Mouse (Mus musculus) heart, embryonic 12.5 days (tissue): ENCODE results near the gene Svbp. TPM values are rescaled to one million over a fixed set of nuclear protein-coding genes. Genes with fewer than 3 reads are reported as not detected.

ENCODE experiments used
- ATAC-seq: fragments of 200-750 bp; cut with Nextera tagmentation; 2 replicates; pipeline ENCODE4 v1.8.0; 2017; ENCODE audit warnings: moderate TSS enrichment, moderate library complexity; ENCODE audit not compliant: insufficient number of reproducible peaks, low FRiP score
- H3K27ac ChIP-seq: fragments of 300-500 bp; sonication (generic); 2 replicates; pipeline ENCODE4 v1.5.1; 2016; ENCODE audit warnings: mild to moderate bottlenecking, moderate library complexity; ENCODE audit not compliant: poor library complexity, severe bottlenecking
- H3K27me3 ChIP-seq: fragments of 300-500 bp; sonication (generic); replicated peaks from 2 replicates; pipeline ENCODE4 v1.6.1; 2016; ENCODE audit warnings: mild to moderate bottlenecking, moderate library complexity
- H3K36me3 ChIP-seq: fragments of 300-500 bp; sonication (generic); 2 replicates; pipeline ENCODE4 v1.6.1; 2016; ENCODE audit warnings: mild to moderate bottlenecking, moderate library complexity
- H3K4me1 ChIP-seq: fragments of 300-500 bp; sonication (generic); replicated peaks from 2 replicates; pipeline ENCODE4 v1.6.1; 2016; ENCODE audit warnings: mild to moderate bottlenecking
- H3K4me2 ChIP-seq: fragments of 300-500 bp; sonication (generic); 2 replicates; pipeline ENCODE4 v1.6.1; 2016; ENCODE audit warnings: mild to moderate bottlenecking, moderate library complexity
- H3K4me3 ChIP-seq: fragments of 300-500 bp; sonication (generic); 2 replicates; pipeline ENCODE4 v1.5.1; 2016; ENCODE audit warnings: mild to moderate bottlenecking
- H3K9ac ChIP-seq: fragments of 300-500 bp; sonication (generic); 2 replicates; pipeline ENCODE4 v1.6.1; 2016; ENCODE audit warnings: mild to moderate bottlenecking, moderate library complexity
- H3K9me3 ChIP-seq: fragments of 300-500 bp; sonication (generic); replicated peaks from 2 replicates; pipeline ENCODE4 v1.6.1; 2016; ENCODE audit warnings: mild to moderate bottlenecking, moderate library complexity
- WGBS: fragments of 180-500 bp; shearing (Covaris S2); methylation state at CpG from one replicate; pipeline ENCODE4 v1.1.7; 2016; 5-methylcytosine and 5-hydroxymethylcytosine counted together
- polyA plus RNA-seq: library from polyadenylated mRNA; unstranded; fragments of >200 nt; fragmentation: Nextera tagmentation; extraction: Ambion mirVana; gene quantifications from 2 replicates; pipeline ENCODE4 v1.2.1, GENCODE M21; 2016

Svbp gene
- polyA plus RNA-seq, 1 experiment from 2014 or later: 127 TPM

DNA sequence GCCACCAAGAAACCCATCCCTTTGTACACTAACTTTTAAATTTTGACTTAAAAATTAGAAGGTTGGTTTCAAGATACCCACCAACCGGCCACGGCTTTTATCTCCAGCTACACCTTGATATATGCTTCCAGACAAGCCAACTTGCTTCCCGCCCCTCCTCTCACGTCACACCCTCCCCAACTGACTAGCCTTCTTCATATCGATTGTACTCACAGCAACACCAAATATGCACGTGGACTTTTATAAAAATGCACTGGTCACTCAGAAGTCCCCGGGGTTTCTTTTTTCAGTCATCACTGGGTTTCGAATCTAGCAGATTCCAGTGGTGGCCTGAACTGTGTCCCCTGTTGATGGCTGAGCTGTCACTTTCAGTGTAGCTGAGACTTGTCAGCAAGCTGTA, 4.5 kb upstream of the Svbp start:
- no peak for ATAC-seq
- Histone ChIP-seq H3K4me3 (no peak overlapping the region), H3K27me3 (no peaks in the 10 kb centered on the region), H3K36me3 (no peaks in the 10 kb centered on the region), H3K4me2 (0 out of 2 replicates have a peak overlapping the region, but pooled peaks have one; percentile 16), H3K27ac (peak overlapping the region; percentile 47; the same call in 1 of the 2 replicates), H3K9me3 (no peaks in the 10 kb centered on the region), H3K4me1 (peaks cover 3% of the 10 kb centered on the region; the same call in 1 of the 2 replicates), H3K9ac (no peak overlapping the region)
- WGBS: 60% methylated on average over 8 of the region's 8 CpGs

DNA sequence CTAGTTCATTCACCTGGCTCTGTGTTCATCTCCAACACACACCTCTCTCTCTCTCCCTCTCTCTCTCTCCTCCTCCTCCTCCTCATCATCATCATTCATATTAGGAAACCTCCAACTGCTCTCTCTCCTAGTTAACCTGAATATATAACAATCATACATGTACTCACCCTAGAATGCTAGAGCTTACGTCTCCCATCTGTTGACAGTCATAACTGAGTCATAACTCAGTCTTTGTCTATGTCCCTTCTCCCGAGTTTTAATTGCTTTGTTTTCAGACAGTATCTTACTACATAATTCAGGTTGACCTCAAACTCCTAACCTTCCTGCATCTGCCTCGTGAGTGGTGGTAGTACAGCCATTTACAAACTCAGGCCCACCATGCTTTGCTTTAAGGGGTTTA, 3.8 kb upstream of the Svbp start:
- Histone ChIP-seq H3K36me3 (no peaks in the 10 kb centered on the region), H3K9ac (no peak overlapping the region), H3K4me1 (peaks cover 6% of the 10 kb centered on the region), H3K27me3 (no peaks in the 10 kb centered on the region), H3K4me2 (no peak overlapping the region), H3K27ac (no peak overlapping the region), H3K9me3 (no peaks in the 10 kb centered on the region), H3K4me3 (no peak overlapping the region)
- 64% methylated on average over 3 of the region's 3 CpGs for WGBS
- ATAC-seq: no peak

DNA sequence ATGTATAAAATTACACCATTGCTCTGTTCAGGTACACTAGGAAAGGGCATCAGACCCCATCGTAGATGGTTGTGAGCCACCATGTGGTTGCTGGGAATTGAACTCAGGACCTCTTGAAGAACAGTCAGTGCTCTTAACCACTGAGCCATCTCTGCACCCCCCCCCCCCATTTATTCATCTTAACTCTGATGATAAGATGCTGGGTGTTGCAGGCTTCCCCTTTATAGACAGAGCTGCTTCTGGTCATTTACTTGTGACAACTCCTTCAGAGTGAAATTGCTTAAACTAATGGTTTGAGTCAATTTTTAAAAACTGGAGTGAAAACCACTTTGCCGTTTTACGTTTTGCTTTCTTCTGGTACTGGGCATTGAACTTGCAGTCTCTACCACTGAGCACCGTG, 2.3 kb upstream of the Svbp start:
- WGBS: 89% methylated on average over 4 of the region's 4 CpGs
- no peak for ATAC-seq
- no peak overlapping the region for H3K9ac ChIP-seq

DNA sequence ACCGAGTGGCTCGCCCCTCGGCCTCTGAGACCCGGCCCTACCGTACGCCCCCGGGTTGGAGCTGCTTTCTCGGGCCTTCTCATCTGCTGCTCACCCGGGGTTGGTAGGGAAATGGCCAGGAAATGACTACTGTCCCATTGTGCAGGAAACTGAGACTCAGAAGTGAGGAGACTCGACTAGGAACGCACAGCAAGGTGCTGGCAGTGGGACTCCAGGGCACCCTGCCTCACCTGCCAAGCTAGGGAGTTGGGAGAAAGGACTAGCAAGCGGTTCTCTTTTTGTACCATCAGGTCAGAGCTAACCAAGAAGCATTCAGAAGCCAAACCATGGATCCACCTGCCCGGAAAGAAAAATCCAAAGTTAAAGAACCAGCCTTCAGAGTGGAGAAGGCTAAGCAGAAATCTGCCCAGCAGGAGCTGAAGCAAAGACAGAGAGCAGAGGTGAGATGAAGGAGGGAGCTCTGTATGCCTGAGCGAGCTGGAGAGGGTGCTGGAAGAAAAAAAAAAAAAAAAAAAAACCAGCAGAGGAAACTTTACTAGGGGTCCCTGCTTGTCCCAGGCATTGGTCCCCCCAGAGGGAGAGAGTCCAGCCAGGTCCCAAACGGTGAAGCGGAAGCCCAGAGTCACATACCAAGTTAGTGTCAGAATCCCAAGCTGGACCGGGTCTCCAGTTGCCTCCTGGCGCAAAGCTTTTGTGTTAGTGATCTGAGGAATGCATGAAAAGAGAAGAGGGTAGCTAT, 645 bp downstream of the Svbp start:
- no peaks in the 10 kb centered on the region for H3K9me3 ChIP-seq
- H3K4me1 ChIP-seq: peaks cover 25% of the 10 kb centered on the region
- H3K27me3 ChIP-seq: no peaks in the 10 kb centered on the region
- ATAC-seq: peak; percentile 57
- H3K36me3 ChIP-seq: peaks cover 22% of the 10 kb centered on the region
- H3K9ac ChIP-seq: peak overlapping the region; percentile 82
- H3K27ac ChIP-seq: peak overlapping the region; percentile 54
- 11% methylated on average over 18 of the region's 18 CpGs for WGBS
- peak overlapping the region; percentile 80 for H3K4me2 ChIP-seq
- peak overlapping the region; percentile 84 for H3K4me3 ChIP-seq

More for the DNA sequence above, 2.3 kb upstream of the Svbp start:
- H3K4me3 ChIP-seq: no peak overlapping the region
- no peaks in the 10 kb centered on the region for H3K9me3 ChIP-seq
- H3K4me1 ChIP-seq: peaks cover 18% of the 10 kb centered on the region
- peaks cover 7% of the 10 kb centered on the region for H3K36me3 ChIP-seq
- no peak overlapping the region for H3K27ac ChIP-seq
- H3K4me2 ChIP-seq: no peak overlapping the region
- no peaks in the 10 kb centered on the region for H3K27me3 ChIP-seq

DNA sequence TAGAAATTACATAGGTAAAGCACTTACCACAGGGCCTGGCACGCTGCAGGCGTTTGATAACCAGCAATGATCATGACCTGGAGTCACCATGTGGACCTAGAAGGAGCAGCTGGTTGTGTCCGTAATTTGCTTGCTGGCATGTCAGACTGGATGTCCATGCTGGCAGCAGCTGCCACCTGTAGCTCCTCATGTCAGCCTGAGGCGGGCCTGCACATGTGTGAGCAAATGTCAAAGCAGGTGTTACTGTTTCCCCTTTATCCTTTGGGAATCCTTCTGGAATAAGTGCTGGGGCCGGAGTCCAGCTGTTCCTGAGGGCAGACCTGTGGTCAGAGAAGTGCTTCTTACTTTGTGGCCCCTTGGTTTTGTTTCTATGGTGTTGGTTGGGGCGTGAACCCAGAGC, 3.0 kb downstream of the Svbp start:
- no peak overlapping the region for H3K27ac ChIP-seq
- H3K27me3 ChIP-seq: no peaks in the 10 kb centered on the region
- WGBS: 85% methylated on average over 6 of the region's 6 CpGs
- no peak overlapping the region for H3K4me3 ChIP-seq
- H3K36me3 ChIP-seq: peaks cover 33% of the 10 kb centered on the region
- ATAC-seq: no peak
- peaks cover 25% of the 10 kb centered on the region for H3K4me1 ChIP-seq
- H3K9ac ChIP-seq: no peak overlapping the region
- H3K9me3 ChIP-seq: no peaks in the 10 kb centered on the region
- peak overlapping the region; percentile 7; the same call in 1 of the 2 replicates for H3K4me2 ChIP-seq

DNA sequence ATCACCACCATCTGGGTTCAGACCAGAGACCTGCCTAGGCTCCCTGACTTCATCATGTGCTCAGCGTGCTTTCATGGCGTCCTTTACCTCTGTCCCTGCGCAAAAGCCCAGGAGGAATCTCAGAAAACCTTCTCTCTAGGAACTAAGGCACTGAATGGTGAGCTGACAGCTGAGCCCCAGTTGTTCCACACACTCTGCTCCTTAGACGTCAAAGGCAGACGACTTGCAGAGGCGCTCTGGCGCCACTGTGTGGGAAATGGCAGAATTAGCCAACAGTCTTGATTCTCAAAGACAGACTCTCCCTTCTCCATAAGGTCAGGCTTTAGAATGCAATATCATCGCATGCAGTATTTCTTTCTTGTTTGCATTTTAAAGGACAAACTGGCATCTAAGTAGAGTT, 9.6 kb downstream of the Svbp start:
- no peak overlapping the region for H3K27ac ChIP-seq
- ATAC-seq: peak; percentile 70
- no peaks in the 10 kb centered on the region for H3K27me3 ChIP-seq
- H3K9ac ChIP-seq: no peak overlapping the region
- H3K4me1 ChIP-seq: peaks cover 4% of the 10 kb centered on the region
- H3K36me3 ChIP-seq: peaks cover 22% of the 10 kb centered on the region
- no peak overlapping the region for H3K4me2 ChIP-seq
- no peak overlapping the region for H3K4me3 ChIP-seq
- WGBS: 14% methylated on average over 8 of the region's 8 CpGs
- H3K9me3 ChIP-seq: no peaks in the 10 kb centered on the region

DNA sequence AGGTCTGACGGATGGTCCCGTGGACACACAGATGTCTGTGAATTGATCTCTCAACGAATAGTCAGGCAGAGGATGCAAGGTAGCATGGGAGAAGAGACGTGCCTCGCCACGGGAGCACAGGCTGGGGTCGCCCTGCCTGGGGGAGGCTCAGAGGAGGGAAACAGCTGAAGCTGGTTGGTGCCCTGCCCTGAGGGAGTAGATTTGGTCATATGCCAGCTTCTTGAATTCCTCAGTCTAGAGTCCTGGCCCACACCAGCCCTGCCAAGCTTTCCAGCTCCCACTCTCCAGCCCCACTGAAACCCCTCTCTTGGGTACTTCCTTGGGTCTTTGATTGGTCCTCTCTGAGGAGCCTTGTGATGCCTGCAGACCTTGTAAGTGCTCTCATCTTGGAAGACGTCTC, 21.6 kb downstream of the Svbp start:
- Histone ChIP-seq H3K9me3 (no peaks in the 10 kb centered on the region), H3K27me3 (no peaks in the 10 kb centered on the region), H3K27ac (no peak overlapping the region), H3K36me3 (peaks cover 3% of the 10 kb centered on the region; the same call in 1 of the 2 replicates), H3K4me1 (peaks cover 12% of the 10 kb centered on the region; the same call in 1 of the 2 replicates), H3K4me2 (no peak overlapping the region), H3K9ac (no peak overlapping the region), H3K4me3 (no peak overlapping the region)
- ATAC-seq: peak; percentile 30; the same call in 1 of the 2 replicates
- 80% methylated on average over 8 of the region's 8 CpGs for WGBS

DNA sequence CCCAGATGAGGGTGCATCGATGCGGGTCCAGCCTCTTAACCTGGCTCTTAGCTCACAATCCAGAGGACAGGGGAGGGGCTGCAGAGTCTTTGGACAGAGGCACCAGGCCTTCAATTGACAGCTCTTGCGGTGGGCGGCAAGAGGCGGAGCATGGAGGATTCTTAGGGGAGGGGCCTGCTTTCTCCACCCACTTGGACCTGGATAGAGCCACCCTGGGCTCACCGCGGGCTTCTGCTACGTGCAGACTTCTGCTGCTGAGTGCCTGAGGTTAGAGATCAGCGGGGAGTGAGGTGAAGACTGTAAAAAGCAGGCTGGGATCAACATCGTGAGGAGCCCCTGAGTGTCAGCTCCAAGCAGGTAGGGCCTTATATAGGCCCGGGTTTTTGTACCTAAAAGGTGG, 23.1 kb downstream of the Svbp start, which contains the start of gene Tmem269:
Tmem269 (minus strand) TSS at position 49 of the 400 bp plus-strand sequence.
- H3K36me3 ChIP-seq: peaks cover 7% of the 10 kb centered on the region; the same call in 1 of the 2 replicates
- peaks cover 12% of the 10 kb centered on the region; the same call in 1 of the 2 replicates for H3K4me1 ChIP-seq
- H3K27me3 ChIP-seq: no peaks in the 10 kb centered on the region
- H3K4me3 ChIP-seq: no peak within 1 kb of the TSS
- ATAC-seq: peak; percentile 33; the same call in 1 of the 2 replicates
- no peak within 1 kb of the TSS for H3K27ac ChIP-seq
- H3K9ac ChIP-seq: no peak within 1 kb of the TSS
- WGBS: 11% methylated on average over 11 of the region's 11 CpGs
- peak within 1 kb of the TSS; percentile 13; the same call in 1 of the 2 replicates for H3K4me2 ChIP-seq
- no peaks in the 10 kb centered on the region for H3K9me3 ChIP-seq

DNA sequence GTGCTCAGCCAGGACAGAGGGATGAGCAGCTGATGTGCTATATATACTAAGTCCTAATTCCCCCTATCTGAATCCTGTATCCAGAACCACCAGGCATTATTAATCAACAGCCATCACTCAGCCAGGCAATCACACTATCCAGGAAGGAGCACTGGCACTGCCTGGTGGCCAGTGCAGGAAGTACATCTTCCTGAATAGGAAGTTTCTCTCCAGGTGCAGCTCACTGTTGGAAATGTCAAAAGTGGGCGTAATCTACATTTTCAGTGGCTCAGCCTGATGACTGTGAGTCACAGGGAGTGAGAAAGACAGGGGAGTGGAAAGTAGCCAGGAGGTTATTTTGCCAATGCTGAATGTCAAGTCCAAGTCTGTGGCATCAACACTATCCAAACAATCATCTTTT, 28.6 kb downstream of the Svbp start:
- Histone ChIP-seq H3K4me2 (no peak overlapping the region), H3K4me1 (no peaks in the 10 kb centered on the region), H3K27ac (no peak overlapping the region), H3K4me3 (no peak overlapping the region), H3K9me3 (no peaks in the 10 kb centered on the region), H3K9ac (no peak overlapping the region), H3K36me3 (peaks cover 58% of the 10 kb centered on the region), H3K27me3 (no peaks in the 10 kb centered on the region)
- no peak for ATAC-seq
- WGBS: 83% methylated on average over 1 of the region's 1 CpGs

DNA sequence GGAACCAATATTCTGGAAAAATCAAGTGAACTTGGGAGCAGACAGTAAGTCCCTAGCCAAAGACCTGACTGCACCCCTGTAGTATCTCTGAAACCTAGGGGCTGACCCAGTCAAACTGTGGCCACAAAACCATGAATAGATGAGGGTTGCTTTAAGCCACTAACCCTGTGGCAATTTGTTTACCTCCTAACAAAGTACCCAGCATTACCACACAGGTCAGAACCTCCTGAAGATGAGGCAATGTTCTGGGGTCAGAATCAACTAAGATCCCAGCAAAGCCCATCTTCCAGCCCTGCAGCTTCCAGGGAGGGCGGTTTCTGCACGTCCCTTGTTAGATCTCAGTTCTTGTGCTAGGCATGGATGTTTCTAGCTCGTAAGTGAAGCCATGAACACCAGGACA, 29.4 kb downstream of the Svbp start:
- Histone ChIP-seq H3K27ac (no peak overlapping the region), H3K9me3 (no peaks in the 10 kb centered on the region), H3K4me2 (no peak overlapping the region), H3K4me1 (no peaks in the 10 kb centered on the region), H3K9ac (no peak overlapping the region), H3K4me3 (no peak overlapping the region), H3K36me3 (peaks cover 58% of the 10 kb centered on the region), H3K27me3 (no peaks in the 10 kb centered on the region)
- ATAC-seq: no peak
- 87% methylated on average over 3 of the region's 3 CpGs for WGBS

DNA sequence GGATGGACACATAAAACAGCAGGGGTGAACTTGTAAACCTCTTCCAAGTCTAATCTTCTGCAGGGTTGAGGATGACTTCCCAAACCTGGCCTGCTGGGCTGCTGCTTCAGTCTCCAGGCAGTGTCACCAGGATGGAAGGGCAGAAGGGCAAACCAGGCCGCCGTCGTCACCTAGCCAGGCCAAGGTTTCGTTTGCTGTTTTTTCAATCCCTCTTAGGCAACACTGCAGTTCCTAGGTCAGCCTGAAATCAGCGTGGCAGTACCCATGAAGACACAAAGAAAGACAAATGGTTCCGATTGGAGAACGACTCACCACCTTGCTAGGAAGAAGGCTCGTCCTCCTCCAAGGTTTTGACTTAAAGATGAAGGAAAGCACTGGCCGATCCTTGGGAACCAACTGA, 30.6 kb downstream of the Svbp start:
- Histone ChIP-seq H3K4me1 (no peaks in the 10 kb centered on the region), H3K36me3 (peaks cover 58% of the 10 kb centered on the region), H3K9ac (no peak overlapping the region), H3K9me3 (no peaks in the 10 kb centered on the region), H3K27me3 (no peaks in the 10 kb centered on the region), H3K4me2 (no peak overlapping the region), H3K4me3 (no peak overlapping the region), H3K27ac (no peak overlapping the region)
- 88% methylated on average over 9 of the region's 9 CpGs for WGBS
- ATAC-seq: no peak
